Mouse (Mus musculus): Measurements from ENCODE around the gene Sulf2. TPM values are rescaled to one million over a fixed set of nuclear protein-coding genes. Genes with fewer than 3 reads are reported as not detected.

The Sulf2 gene
- total RNA-seq, 2 experiments from 2014 or later: 50.8 to 108 TPM

DNA sequence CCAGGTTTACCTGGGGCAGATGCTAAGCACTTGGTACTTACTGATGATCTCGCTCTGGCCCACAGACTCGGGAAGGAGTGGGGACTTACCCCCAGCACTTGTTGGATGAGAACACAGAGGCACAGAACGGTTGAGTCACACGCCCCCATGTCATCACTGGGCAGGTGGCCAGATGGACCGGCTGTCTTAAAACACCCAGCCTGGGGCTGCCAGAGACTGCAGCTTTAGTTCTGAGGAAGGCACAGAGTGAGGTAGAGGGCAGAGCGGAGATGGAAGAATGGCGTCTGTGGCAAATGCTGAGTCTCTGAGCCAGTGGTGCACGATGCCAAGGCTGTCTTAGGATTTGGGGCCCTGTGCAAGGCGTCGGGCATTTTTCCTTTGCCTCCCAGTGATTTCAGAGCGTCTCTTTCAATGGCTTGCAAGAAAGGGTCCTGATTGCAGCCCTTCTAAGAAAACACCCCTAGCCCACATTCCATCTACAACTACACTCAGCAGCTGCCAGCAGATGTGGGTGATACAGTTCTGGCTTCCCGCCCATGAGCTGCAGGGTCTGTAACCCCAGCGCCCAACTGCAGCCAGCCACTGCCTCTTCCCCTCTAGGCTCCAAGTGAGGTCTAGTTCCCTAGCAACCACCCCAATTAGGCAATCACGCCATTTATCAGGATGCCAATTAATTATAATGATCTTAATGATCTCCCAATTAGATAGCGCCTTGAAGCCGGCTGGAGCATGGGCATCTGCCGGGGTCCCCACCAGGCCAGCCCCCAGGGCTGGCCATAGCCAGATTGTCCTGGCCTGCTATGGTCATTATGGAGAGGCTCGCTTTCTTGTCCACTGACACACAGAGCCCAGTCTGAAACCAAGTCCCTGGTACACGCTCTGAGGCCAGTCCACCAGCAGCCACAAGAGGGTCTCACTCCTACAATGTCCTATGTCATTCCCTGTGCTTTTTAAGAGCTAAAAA lies 3.7 kb downstream of the Sulf2 start:
- peak; percentile 86 to 89 for DNase-seq (ENCODE audit: low spot score in 2 of 2)

DNA sequence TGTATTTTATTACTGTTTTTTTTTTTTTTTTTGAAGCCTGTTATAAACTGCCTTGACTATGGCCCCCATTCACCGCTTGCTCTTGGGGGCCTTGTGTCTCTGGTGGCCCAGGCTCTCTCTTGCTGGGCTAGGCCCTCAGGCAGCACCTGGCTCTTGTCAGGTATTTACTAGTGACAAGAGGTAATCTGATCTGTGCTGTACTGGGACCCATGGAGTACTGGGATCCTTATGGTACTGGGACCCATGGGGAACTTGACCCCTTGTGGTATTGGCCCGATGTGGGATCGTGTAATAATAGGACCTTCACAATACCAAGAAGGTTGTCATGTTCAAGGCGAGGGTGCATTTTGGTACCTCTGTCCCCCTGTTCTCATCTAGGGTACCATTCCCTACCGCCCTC lies 4.9 kb downstream of the Sulf2 start:
- DNase-seq (ENCODE audit: low spot score in 2 of 2): no peak

DNA sequence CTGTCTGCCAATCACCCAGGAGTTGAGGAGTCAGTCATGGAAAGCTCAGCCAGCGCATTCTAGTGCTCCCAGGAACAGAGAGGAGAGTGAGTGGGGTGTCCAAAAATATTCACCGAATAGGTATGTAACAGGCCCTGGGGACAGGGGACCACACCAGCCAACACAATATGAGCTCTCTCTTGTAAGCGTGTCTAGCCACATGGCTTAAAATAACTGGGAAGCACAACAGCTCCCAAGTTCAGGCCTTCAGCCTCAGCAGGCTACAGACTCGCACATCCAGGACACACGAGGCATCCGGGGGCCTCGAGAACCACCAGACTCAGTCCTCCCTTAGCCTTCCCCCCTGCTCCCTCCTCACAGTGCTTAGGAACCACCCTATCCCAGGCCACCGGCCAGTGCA lies 6.0 kb downstream of the Sulf2 start:
- DNase-seq (ENCODE audit: low spot score in 2 of 2): no peak

DNA sequence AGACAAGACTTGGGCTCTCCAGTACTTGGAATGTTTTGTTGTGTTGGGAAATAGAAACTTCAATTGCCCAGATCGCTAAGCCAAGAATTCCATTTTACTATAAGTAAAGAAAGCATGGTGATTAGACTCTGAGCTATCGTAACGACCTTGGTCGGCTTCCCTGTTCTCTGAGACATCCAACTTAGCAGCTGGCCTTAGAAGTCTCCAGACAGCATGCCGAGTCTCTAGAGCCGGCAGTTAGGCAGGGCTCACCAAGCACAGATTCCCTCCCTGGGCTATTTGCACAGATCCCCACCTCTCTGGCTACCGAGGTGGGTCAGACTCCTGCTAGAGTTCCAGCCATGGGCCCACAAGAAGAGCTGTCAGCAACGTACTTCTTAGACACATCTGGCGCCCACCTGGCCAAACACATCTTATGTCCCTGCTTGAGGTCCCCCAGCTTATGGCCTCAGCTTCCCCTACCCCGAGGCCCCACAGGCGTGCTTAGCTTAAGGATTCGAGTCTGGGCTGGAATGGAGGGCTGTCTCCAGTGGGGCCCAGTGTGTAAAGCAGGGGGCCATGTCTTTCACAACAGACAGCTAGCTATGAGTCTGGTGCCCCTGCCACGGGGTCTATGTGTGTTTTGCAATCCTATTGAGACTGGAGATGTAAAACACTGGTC lies 6.7 kb downstream of the Sulf2 start:
- DNase-seq (ENCODE audit: low spot score in 2 of 2): no peak

DNA sequence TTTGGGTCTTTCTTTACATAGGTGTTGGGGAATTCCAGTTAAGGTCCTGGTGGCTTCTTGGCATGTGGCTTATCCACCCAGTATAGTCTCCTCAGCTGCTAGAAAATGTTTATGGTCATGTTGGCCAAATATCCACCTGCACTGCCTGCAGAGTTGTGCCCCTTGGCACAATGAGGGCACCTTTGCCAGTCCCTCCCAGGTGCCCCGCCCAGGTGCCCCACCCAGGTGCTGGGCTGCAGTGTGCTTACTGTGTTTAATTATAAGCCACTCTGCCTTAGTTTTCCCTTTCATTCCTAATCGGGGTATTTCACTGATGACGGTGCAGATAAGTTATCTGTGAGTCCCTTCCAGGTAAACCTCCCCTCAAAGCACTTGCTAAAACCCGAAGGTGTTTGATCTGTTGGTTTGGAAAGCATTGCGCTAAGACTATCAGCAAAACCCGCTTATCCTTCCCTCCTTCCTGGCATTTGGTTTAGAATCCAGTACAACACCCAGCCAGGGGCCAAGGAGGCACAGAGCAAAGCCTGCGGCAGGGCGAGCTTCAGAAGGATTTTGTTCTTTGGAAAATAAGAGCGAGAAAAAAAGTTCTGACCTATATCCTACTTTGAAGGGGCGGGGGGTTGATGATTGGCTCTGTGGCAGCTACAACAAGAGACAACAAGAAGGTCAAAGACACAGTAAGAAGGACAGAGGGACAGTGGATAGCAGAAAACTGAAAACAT lies 7.4 kb downstream of the Sulf2 start:
- DNase-seq (ENCODE audit: low spot score in 2 of 2): no peak

DNA sequence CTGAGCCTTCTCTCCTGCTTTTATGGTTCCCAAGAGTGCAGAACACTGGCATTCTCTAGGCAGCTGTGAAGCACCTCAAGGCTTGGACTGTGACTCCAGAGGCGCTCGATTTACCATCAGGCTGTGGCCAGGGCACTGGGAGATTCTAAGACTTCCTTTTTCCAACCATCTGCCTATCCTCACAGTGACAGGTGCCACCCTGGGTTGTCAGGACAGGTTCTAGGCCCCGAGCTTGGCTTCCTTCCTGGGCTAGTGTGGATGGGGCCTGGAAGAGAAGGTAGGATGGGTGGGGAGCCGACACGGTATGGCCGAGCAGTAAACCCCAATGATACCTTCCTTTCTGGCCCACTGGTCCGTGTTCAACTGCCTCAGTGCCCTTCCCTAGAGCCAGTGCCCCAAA lies 9.0 kb downstream of the Sulf2 start:
- no peak for DNase-seq (ENCODE audit: low spot score in 2 of 2)

DNA sequence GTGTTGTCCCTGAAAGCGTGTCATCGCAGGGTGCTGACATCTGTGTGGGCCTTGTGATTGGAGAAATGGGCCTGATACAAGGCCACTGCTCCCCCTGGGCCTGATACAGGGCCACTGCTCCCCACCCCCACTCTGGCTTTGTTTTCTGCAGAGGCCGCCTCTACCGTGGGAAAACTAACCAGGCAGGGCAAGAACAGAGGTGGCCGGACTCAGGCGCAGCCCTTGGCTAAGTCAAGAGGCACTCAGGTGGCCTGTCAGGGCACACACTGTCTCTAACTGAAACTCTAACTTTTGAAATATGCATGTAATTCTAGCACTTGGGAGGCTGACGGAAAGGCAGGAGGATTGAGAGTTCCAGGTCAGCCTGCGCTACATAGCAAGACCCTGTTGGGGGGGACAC lies 10.4 kb downstream of the Sulf2 start:
- no peak for DNase-seq (ENCODE audit: low spot score in 2 of 2)

DNA sequence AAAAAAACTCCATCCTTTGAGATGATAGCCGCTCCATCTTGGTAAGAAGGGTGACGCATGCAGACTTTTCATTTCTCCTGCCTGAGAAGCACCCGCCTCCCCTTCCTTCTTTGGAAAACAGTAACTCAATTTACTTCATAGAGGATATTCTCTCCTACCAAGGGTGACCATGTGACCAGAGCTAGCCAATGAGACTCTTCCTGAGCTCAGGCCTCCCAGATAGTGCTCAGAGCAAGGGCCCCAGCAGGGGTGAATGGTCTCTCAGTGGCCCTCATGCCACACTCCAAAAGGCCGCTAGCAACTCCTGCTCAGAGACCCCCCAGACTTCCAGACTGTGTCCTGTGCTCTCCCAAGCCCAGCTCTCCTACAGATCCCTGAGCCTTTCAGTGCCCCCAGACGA lies 11.6 kb downstream of the Sulf2 start:
- no peak for DNase-seq (ENCODE audit: low spot score in 2 of 2)

DNA sequence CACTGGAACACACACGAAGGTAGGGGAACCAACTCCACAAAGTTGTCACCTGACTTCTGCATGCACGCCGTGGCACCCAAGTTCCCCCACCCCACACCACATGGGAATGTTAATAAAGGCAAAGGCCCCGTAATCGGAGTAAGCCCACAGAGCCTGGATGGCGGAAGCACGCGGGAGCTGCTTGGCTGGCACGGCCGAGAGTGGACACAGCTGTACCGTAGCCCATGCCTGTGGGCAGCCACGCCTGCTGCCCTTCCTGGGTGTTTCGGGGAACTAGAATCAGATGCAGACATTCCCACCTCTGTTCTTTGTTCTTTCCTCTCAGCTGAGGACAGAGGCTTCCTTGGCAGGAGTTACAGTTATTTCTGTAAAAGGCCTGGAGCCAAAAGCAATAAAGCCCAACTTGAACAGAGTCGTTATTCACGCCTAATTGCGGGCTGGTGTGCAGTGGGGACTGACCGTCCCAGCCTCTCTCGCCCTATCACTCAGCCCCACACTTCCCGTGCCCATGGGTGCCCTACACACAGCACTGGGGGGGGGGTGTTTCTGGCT lies 12.8 kb downstream of the Sulf2 start:
- no peak for DNase-seq (ENCODE audit: low spot score in 2 of 2)

DNA sequence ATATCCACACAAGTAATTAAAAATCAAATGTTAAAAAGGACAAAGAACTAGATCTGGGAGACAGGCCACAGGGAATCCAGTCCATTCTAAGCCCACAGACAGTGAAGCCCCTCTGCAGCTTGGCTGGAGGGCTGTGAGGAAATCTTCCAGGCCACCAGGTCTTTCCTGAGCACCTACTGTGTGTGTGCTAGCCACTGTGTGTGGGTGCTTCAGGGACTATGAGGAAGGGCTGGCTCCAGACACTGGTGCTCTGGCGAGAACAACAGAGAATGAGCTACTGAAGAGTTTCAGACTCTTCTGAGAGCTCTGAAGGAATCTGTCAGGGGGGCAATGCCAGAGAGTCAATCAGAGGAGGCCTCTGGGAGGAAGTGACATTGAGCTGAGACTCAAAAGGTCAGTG lies 13.6 kb downstream of the Sulf2 start:
- DNase-seq (ENCODE audit: low spot score in 2 of 2): no peak

DNA sequence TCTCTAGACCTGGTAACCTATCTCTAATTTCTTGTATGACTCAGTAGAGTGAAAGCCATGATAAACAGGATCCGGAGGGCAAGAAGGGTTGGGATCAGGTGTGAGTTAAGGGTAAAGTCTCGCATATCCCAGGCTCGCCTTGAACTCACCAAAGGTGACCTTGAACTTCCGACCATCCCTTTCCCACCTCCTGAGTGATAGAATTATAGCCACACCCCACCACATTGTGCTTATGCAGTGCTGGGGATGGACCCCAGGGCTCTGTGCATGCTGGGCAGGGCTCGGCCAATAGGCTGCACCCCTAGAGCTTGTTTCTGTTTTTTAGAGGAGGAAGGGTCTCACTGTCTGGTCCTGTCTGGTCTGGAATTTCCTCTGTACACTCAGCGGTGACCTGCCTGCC lies 14.4 kb downstream of the Sulf2 start:
- DNase-seq (ENCODE audit: low spot score in 2 of 2): no peak

DNA sequence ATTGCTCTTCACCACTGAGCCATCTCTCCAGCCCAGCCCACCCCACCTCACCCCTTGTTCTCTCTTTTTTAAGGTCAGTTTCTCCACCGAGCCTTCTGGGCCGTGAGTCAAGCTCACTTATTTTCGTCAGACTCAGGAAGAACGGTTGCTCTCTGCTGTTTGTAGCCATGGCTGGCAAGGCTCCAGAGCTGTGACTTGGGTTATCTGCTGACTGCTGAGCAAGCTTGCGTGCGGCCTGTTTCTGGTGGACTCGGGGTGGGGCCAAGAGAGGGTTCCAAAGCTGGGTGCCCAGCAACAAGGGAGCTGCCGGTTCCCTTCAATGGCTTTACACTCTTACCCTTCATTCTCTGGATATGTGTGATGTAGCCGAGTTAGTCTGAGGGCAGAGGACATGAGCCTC lies 15.0 kb downstream of the Sulf2 start:
- DNase-seq (ENCODE audit: low spot score in 2 of 2): peak; percentile 75 to 83

DNA sequence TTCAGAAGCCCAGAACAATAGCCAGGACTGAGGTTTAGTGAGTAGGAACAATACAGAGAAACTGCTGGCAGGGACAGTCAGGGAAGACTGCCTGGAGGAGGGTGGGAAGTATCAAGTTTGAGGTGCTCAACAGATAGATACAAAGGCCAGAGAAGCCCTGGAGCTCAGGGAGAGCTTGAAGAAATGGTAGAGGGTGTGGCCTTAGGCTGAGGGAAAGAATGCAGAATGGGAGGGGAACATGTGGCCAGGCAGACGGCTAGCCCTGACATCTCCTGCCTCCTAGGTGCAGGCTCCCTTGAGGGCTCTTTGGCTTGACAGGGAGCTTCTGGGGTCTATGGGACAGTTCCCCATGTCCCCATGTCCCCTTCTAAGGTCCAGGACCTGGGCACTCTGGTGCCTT lies 17.2 kb downstream of the Sulf2 start:
- DNase-seq (ENCODE audit: low spot score in 2 of 2): no peak

DNA sequence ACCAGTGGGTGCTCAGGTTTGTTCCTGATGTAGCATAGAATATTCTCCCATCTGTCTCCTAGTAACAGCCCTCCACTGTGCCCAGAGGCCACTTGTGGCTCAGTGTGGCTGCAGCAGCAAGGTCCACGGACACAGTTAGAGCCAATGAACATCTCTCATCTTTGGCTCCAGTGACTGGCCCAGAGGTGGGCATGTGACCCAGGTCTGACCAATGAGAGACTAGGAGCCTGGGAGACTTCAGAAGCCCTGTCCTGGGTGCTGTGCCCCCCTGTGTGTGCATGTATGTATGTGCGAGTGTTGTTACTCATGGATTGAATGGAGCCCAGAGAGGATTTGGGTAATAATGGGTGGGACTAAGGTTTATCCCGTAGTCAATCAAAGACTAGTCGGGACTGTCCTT lies 18.0 kb downstream of the Sulf2 start:
- DNase-seq (ENCODE audit: low spot score in 2 of 2): no peak

DNA sequence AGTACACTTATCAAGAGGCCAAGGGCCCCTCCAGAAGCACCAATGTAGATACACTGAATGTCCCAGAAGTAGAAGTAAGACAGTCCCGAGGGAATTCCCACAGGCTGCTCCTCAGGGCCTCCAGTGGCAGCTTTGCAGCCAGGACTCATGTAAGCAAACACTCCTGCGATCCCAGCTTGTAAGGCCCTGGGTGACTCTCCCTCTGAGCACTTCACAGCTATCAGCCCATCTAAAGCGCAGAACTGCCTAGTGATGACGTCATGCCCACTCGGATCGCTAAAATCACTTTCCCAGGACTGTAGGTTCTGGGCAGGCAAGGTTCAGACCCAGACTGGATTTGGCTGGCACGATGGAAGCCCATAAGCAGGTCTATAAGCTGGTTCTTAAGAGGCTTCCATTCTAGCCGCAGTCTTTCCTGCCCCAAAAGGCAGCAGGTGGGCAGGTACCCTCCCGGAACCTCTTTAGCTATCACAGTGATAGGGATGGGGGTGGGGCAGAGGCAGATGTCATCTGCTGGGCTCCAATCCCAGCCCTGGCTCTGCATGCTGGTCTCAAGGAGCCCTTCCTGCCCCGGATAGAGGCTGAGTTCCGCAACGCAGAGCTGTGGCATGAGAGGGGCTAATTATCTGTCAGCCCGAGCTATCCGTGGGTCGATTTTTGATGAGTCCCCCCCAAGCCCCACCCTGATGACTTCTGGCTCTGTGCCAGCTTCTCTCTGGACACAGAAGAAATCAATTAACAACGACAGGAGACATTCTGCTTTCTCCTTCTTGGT lies 19.6 kb downstream of the Sulf2 start:
- DNase-seq (ENCODE audit: low spot score in 2 of 2): no peak

DNA sequence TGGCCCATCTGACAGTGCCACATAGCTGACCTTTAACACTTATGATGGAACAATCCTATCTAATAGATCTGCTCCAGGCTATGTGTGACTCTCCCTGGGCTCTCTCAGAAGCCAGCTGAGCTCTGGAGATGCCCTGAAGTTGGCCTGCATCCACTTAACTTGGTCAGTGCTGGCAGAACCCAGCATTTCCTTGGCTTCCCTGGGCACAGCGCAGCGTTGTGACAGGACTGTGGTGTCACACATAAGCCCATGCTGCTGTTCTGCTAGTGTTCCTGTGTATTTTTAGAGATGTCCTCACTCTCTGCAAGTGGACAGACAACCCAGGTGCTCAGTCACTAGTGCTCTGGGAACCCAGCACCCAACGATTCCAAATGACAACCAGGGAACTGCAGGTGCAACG lies 26.7 kb downstream of the Sulf2 start:
- DNase-seq (ENCODE audit: low spot score in 2 of 2): no peak

DNA sequence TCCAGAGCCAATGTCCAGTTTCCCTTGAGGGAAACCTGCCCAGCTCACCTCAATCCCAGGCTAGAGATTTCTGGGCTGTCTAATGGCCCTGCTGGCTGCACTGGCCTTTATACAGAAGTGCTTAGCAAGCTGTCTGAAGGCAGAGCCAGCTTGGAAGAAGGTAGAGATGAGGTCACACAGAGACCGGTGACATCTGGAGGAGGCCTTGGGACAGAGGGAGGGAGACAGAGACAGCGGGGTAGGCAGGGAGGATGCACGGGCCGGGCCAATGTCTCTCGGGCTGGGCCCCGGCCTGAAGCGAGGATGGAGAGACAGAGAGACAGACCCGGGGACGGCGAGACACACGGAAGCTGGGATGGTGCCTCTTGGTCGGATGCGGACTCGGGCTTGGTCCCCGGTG lies 27.4 kb downstream of the Sulf2 start:
- no peak for DNase-seq (ENCODE audit: low spot score in 2 of 2)

DNA sequence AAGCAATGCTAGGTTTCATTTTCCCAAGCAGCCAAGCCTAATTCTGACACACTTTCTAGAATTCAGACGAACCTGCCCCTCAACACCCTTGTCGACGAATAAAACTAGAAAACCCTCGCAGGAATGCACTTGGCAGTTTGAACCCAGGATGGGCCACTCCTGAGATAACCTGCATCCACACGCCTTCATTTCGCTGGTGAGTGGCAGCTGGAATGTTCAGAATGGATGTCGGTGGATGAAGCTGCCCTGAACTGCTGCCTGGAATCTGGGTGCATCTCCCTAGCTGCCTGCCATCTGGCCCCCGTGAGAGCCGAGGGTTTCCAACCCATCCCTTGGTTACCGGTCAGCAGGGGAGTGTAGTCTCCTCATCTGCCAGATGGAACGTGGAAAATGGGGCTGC lies 29.1 kb downstream of the Sulf2 start:
- no peak for DNase-seq (ENCODE audit: low spot score in 2 of 2)

DNA sequence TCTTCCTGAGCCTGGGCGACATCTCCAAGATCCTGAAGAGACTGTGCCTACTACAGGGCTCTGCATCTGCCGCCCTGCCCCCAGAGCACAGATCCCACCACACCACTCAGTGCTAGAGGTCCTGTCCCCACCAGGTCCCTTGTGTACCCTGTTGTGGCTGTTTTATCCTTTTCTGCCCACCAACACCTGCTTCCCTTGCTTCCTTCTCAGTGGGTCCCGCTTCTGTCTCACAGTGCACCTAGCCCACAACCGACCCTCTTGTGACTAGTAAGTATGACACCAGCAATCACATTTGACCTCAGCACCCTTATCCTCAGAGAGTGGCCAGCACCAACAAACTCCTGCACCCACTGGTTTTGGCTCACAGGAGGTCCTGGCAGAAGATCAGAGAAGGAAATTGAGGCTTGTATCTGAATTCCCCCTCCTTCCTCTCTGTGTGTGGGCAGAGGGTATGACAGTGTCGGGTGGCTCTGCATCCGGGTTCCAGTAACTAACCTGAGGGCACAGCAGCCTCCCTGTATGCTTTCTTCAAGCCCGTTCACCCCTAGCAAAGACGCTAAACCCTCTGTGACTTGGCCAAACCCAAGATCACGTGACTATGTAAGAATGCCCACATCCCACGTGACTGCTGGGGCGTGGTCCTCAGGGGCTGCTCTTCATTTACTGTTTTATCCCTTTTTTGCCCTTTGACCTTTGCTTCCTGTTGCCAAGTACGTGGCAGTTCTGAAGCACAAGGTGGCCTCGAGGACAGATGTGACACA lies 29.8 kb downstream of the Sulf2 start:
- no peak for DNase-seq (ENCODE audit: low spot score in 2 of 2)

DNA sequence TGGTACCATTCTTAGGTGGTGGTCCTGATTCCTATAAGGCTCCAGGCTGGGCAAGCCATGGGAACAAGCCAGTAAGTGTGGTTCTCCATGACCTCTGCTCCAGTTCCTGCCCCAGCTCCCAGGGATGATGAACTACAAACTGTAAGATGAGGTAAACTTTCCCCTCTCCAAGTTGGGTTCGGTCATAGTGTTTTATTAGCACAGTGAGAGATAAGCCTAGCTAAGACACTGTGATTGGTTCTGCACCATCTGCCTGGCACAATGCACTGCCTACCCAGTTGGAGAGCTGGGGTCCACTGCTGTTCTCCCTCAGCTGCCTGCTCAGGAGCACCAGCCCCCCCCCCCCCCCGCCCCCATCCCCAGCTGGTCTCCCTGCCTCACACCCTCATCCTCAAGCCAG lies 30.4 kb downstream of the Sulf2 start:
- DNase-seq (ENCODE audit: low spot score in 2 of 2): no peak
